In the genomic region with DNA sequence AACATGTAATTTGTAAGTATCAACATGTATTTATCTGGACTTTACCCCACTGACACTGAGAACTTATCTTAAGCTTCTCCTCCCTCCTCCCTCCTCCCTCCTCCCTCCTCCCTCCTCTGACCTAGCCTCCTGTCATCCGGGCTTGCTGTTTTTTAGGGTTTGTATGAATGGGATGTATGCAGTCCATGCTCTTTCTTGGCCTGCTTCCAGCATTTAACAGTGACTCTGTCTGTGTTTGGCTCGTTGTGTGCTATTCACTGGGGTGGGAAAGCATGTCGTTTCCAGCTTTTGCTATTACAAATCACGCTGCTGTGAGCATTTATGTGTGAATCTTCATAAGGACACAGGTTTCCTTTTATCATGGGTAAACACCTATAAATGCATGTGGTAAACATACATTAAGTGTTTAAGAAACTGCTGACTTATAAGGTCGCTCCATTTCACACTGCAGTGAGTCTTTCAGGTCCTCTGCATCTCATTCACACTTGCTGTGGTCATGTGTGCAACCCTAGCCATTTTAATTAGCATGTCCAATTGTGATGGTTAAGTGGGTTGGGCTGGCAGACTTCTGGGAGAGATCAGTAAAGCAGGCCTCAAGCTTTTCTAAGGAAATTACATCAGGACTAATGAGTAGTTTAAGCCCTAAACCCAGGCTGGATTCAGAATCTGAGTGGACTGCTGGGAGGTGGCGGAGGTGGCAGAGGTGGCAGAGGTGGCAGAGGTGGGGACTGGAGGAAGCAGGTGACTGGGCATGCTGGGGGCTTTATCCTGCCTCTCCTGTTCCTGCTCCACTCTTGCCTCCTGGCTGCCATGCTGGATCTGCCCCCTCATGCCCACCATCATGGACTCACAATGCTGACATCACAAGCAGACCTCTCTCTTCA, we compare ENCODE assay signal across 14 mouse cellular contexts.
DNase-seq lines count a peak whose midpoint lies in the region; ATAC-seq and TF ChIP-seq lines count a peak whose summit lies in the region.
"Had no signal": no experiment of that assay in that cellular context is flagged by ENCODE, and none has a peak within 500 bp of the region (broad histone marks: within the 10 kb centered on the region; RNA-seq: fewer than 3 reads in every experiment).

No protein-coding gene starts in this region.

- H3K27ac ChIP-seq in midbrain, embryonic 12.5 days (replicated peaks) = peak overlapping the region; percentile 25; the same call in 1 of the 2 replicates
- no peak overlapping the region for H3K27ac ChIP-seq in midbrain, embryonic 10.5 days (replicated peaks)
- H3K27ac ChIP-seq in forebrain, embryonic 11.5 days (ENCODE audit: low read depth, low read length) = peak overlapping the region; percentile 43; the same call in 1 of the 2 replicates
- no peak overlapping the region for H3K27ac ChIP-seq in forebrain, postnatal 0 days (ENCODE audit: low read depth, low read length)
- H3K27ac ChIP-seq in midbrain, embryonic 16.5 days (ENCODE audit: low read length) = peak overlapping the region; percentile 22; the same call in 1 of the 2 replicates
- H3K27ac ChIP-seq: heart, embryonic 15.5 days; liver, embryonic 12.5 days; stomach, embryonic 15.5 days had no signal

- no peak for TF ChIP-seq CTCF in forebrain, postnatal 0 days (IDR thresholded peaks at IDR 0.05; ENCODE audit: low read depth)

- H3K9me3 ChIP-seq in midbrain, embryonic 12.5 days = peaks cover 3% of the 10 kb centered on the region; the same call in 1 of the 2 replicates
- H3K9me3 ChIP-seq in midbrain, embryonic 10.5 days (replicated peaks) = peaks cover 10% of the 10 kb centered on the region; the same call in 1 of the 2 replicates
- no peaks in the 10 kb centered on the region; the same call in 1 of the 2 replicates for H3K9me3 ChIP-seq in forebrain, embryonic 11.5 days (ENCODE audit: control insufficient read depth, low read length)
- no peaks in the 10 kb centered on the region for H3K9me3 ChIP-seq in forebrain, postnatal 0 days (ENCODE audit: low read length)
- H3K9me3 ChIP-seq in midbrain, embryonic 16.5 days (replicated peaks; ENCODE audit: control insufficient read depth, low read length, poor library complexity, severe bottlenecking) = no peaks in the 10 kb centered on the region
- H3K9me3 ChIP-seq: heart, embryonic 15.5 days; liver, embryonic 12.5 days; stomach, embryonic 15.5 days had no signal

- 58% methylated on average over 6 of the region's 6 CpGs for WGBS in midbrain, embryonic 12.5 days
- WGBS in midbrain, embryonic 10.5 days = 79% methylated on average over 6 of the region's 6 CpGs
- 47% methylated on average over 6 of the region's 6 CpGs for WGBS in forebrain, embryonic 11.5 days
- WGBS in forebrain, postnatal 0 days = 17% methylated on average over 6 of the region's 6 CpGs
- 37% methylated on average over 6 of the region's 6 CpGs for WGBS in midbrain, embryonic 16.5 days

- H3K36me3 ChIP-seq in midbrain, embryonic 12.5 days = peaks cover 19% of the 10 kb centered on the region
- peaks cover 21% of the 10 kb centered on the region for H3K36me3 ChIP-seq in midbrain, embryonic 10.5 days
- H3K36me3 ChIP-seq in forebrain, embryonic 11.5 days (ENCODE audit: control insufficient read depth, insufficient read depth, low read length) = no peaks in the 10 kb centered on the region; the same call in 1 of the 2 replicates
- H3K36me3 ChIP-seq in forebrain, postnatal 0 days (ENCODE audit: insufficient read depth) = peaks cover 15% of the 10 kb centered on the region
- H3K36me3 ChIP-seq in midbrain, embryonic 16.5 days (ENCODE audit: control insufficient read depth, insufficient read depth, low read length) = peaks cover 11% of the 10 kb centered on the region; the same call in 1 of the 2 replicates

- H3K27me3 ChIP-seq in midbrain, embryonic 12.5 days = no peaks in the 10 kb centered on the region
- no peaks in the 10 kb centered on the region for H3K27me3 ChIP-seq in midbrain, embryonic 10.5 days (ENCODE audit: low read depth, poor library complexity, severe bottlenecking)
- H3K27me3 ChIP-seq in forebrain, embryonic 11.5 days (ENCODE audit: control insufficient read depth, insufficient read depth, low read length) = no peaks in the 10 kb centered on the region
- H3K27me3 ChIP-seq in forebrain, postnatal 0 days (ENCODE audit: insufficient read depth, low read length) = no peaks in the 10 kb centered on the region
- no peaks in the 10 kb centered on the region for H3K27me3 ChIP-seq in midbrain, embryonic 16.5 days (ENCODE audit: control insufficient read depth, insufficient read depth, low read depth, low read length)
- H3K27me3 ChIP-seq: heart, embryonic 15.5 days; liver, embryonic 12.5 days; stomach, embryonic 15.5 days had no signal

- no peak for ATAC-seq in midbrain, embryonic 12.5 days (ENCODE audit: low FRiP score, low read depth)
- peak; percentile 85 for ATAC-seq in forebrain, embryonic 11.5 days (replicated peaks; ENCODE audit: low FRiP score)
- peak; percentile 60 for ATAC-seq in forebrain, postnatal 0 days
- 0 out of 2 replicates have a peak, but pooled peaks have one; percentile 45 for ATAC-seq in midbrain, embryonic 16.5 days
- ATAC-seq: liver, embryonic 12.5 days had no signal

- no peak for DNase-seq in midbrain, embryonic 10.5 days (ENCODE audit: low spot score)
- DNase-seq in forebrain, embryonic 11.5 days (ENCODE audit: low spot score) = no peak
- peak; percentile 14 for DNase-seq in forebrain, postnatal 0 days
- no peak for DNase-seq in gastrocnemius, postnatal 25 days
- no peak for DNase-seq in right cerebral cortex, postnatal 14 days
- DNase-seq: cerebellum, adult 11-12 months; gastrocnemius, postnatal 10 days; kidney, postnatal 10 days had no signal

- no peak overlapping the region for H3K4me2 ChIP-seq in midbrain, embryonic 12.5 days (replicated peaks)
- H3K4me2 ChIP-seq in forebrain, embryonic 11.5 days (ENCODE audit: low read depth, low read length, severe bottlenecking) = no peak overlapping the region
- no peak overlapping the region for H3K4me2 ChIP-seq in forebrain, postnatal 0 days (ENCODE audit: low read depth)
- H3K4me2 ChIP-seq in midbrain, embryonic 16.5 days (ENCODE audit: low read length) = no peak overlapping the region
- H3K4me2 ChIP-seq: heart, embryonic 15.5 days; liver, embryonic 12.5 days; stomach, embryonic 15.5 days had no signal

- peaks cover 15% of the 10 kb centered on the region for H3K4me1 ChIP-seq in midbrain, embryonic 12.5 days
- peaks cover 7% of the 10 kb centered on the region for H3K4me1 ChIP-seq in midbrain, embryonic 10.5 days
- no peaks in the 10 kb centered on the region for H3K4me1 ChIP-seq in forebrain, embryonic 11.5 days (replicated peaks; ENCODE audit: control insufficient read depth, insufficient read depth, low read length)
- peaks cover 8% of the 10 kb centered on the region for H3K4me1 ChIP-seq in forebrain, postnatal 0 days (ENCODE audit: insufficient read depth)
- H3K4me1 ChIP-seq in midbrain, embryonic 16.5 days (ENCODE audit: control insufficient read depth, insufficient read depth, low read length) = peaks cover 5% of the 10 kb centered on the region; the same call in 1 of the 2 replicates
- H3K4me1 ChIP-seq: heart, embryonic 15.5 days; liver, embryonic 12.5 days; stomach, embryonic 15.5 days had no signal

- no peak overlapping the region; the same call in 1 of the 2 replicates for H3K9ac ChIP-seq in midbrain, embryonic 12.5 days (replicated peaks)
- H3K9ac ChIP-seq in forebrain, embryonic 11.5 days (ENCODE audit: low read length) = no peak overlapping the region
- no peak overlapping the region for H3K9ac ChIP-seq in forebrain, postnatal 0 days
- H3K9ac ChIP-seq in midbrain, embryonic 16.5 days (ENCODE audit: low read depth, low read length) = no peak overlapping the region
- H3K9ac ChIP-seq: heart, embryonic 15.5 days; liver, embryonic 12.5 days; stomach, embryonic 15.5 days had no signal

- H3K4me3 ChIP-seq in midbrain, embryonic 12.5 days = no peak overlapping the region
- no peak overlapping the region for H3K4me3 ChIP-seq in midbrain, embryonic 10.5 days
- H3K4me3 ChIP-seq in forebrain, embryonic 11.5 days (ENCODE audit: low read depth, low read length) = no peak overlapping the region
- H3K4me3 ChIP-seq in forebrain, postnatal 0 days (ENCODE audit: low read depth, low read length) = no peak overlapping the region
- no peak overlapping the region for H3K4me3 ChIP-seq in midbrain, embryonic 16.5 days (ENCODE audit: low read depth, low read length)
- H3K4me3 ChIP-seq: erythroblast, embryonic 14.5 days; heart, embryonic 15.5 days; liver, embryonic 12.5 days; stomach, embryonic 15.5 days had no signal

Comparison
In these comparisons a context has a peak if more than half of its experiments do, and no peak if none do; other contexts are left out.
1. H3K27ac ChIP-seq: peak in midbrain, embryonic 12.5 days (single experiment), forebrain, embryonic 11.5 days (single experiment) and midbrain, embryonic 16.5 days (single experiment); none in midbrain, embryonic 10.5 days (single experiment) and forebrain, postnatal 0 days (single experiment).